Mouse (Mus musculus) hindbrain, embryonic 14.5 days (tissue): ENCODE results near the gene Tcp10a. TPM values are rescaled to one million over a fixed set of nuclear protein-coding genes. Genes with fewer than 3 reads are reported as not detected.
"Not testable (repeated sequence)": the region's sequence is repeated elsewhere in the genome, so short reads cannot be mapped to it uniquely, and the experiment has no call there.

ENCODE experiments used
- ATAC-seq: fragments of 200-750 bp; cut with Nextera tagmentation; 2 replicates; pipeline ENCODE4 v1.8.0; 2017; ENCODE audit warnings: moderate number of reproducible peaks, mild to moderate bottlenecking, moderate TSS enrichment, moderate library complexity; ENCODE audit not compliant: low FRiP score
- DNase-seq: peaks from one replicate; pipeline ENCODE4 v3.0.0-alpha.2; 2015; ENCODE audit warnings: low spot score
- H3K27ac ChIP-seq: fragments of 300-500 bp; sonication (generic); 2 replicates; pipeline ENCODE4 v1.5.1; 2014; ENCODE audit warnings: mild to moderate bottlenecking, moderate library complexity
- H3K27me3 ChIP-seq: fragments of 300-500 bp; sonication (generic); 2 replicates; pipeline ENCODE4 v1.6.1; 2014; ENCODE audit warnings: mild to moderate bottlenecking, low read length, mixed read lengths; ENCODE audit not compliant: control insufficient read depth, insufficient read depth
- H3K36me3 ChIP-seq: fragments of 300-500 bp; sonication (generic); replicated peaks from 2 replicates; pipeline ENCODE4 v1.6.1; 2014; ENCODE audit not compliant: control insufficient read depth, insufficient read depth
- H3K4me1 ChIP-seq: fragments of 300-500 bp; sonication (generic); replicated peaks from 2 replicates; pipeline ENCODE4 v1.6.1; 2014; ENCODE audit warnings: antibody characterized with exemption, low read length, mixed read lengths; ENCODE audit not compliant: control insufficient read depth, insufficient read depth
- H3K4me2 ChIP-seq: fragments of 300-500 bp; sonication (generic); replicated peaks from 2 replicates; pipeline ENCODE4 v1.6.1; 2014; ENCODE audit warnings: mild to moderate bottlenecking, moderate library complexity
- H3K4me3 ChIP-seq: fragments of 300-500 bp; sonication (generic); replicated peaks from 2 replicates; pipeline ENCODE4 v1.5.1; 2014; ENCODE audit warnings: mild to moderate bottlenecking, low read length
- H3K9ac ChIP-seq: fragments of 300-500 bp; sonication (generic); 2 replicates; pipeline ENCODE4 v1.6.1; 2014
- H3K9me3 ChIP-seq: fragments of 300-500 bp; sonication (generic); 2 replicates; pipeline ENCODE4 v1.6.1; 2016; ENCODE audit warnings: low read length; ENCODE audit not compliant: control insufficient read depth
- WGBS: fragments of 180-500 bp; shearing (Covaris S2); extraction: QIAGEN DNeasy Blood & Tissue Kit; methylation state at CpG from one replicate; pipeline ENCODE4 v1.1.7; 2014; 5-methylcytosine and 5-hydroxymethylcytosine counted together
- polyA plus RNA-seq: library from polyadenylated mRNA; unstranded; fragments of >200 nt; fragmentation: Nextera tagmentation; extraction: Ambion mirVana; gene quantifications from 2 replicates; pipeline ENCODE4 v1.2.1, GENCODE M21; 2014

Gene Tcp10a
- not detected in 2 replicates for polyA plus RNA-seq

DNA sequence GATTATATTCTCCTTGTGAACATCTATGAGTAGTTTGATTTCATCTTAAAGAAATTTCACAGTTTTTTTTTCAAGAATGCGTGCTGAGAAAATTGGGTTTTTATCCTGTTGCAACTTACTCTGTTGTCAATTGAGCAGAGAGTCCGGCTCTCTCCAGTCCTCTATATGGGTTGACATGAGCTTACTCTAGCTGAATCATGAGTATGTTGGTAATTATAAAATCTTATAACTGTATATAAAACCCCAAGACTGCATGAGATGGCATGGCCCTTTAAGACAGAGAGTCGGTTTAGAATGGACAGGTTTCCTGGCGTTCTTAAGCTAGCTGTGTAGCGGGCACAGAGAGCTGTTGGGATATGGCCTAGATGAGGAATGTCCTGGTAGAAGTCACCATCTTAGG lies at the start of gene Tcp10a:
Gene Tcp10a, plus strand, starts transcription at position 301 of the 400 bp plus-strand sequence.
- not testable (repeated sequence) for ATAC-seq, H3K4me1 ChIP-seq, DNase-seq, H3K4me3 ChIP-seq, H3K27ac ChIP-seq, H3K4me2 ChIP-seq, H3K36me3 ChIP-seq, H3K9ac ChIP-seq, H3K27me3 ChIP-seq, H3K9me3 ChIP-seq
- 95% methylated on average over 3 of the region's 5 CpGs for WGBS

DNA sequence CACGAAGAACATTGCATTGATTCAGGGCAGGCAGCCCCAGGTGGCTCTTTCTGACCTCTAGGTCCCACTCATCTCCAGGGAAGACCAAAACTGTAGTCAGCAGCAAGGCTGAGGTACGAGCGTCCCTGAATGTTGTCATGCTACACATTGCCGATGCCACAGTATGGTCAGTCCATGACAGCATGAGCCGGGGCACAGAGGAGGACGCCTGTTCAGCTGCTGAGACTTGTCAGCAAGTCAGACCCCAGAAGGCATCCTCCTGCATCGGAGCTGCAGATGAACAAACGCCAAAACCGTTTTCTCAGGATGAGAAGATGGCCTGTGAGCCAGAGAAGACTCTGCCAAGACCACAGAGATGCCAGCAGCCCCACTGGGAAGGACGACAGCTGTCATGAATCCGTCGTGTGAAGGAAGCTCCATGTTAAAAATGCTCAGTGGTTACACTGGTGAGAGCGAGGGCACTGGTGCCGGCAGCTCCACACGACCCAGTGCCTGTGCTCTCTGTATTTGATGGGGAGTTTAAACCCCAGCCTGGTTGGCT lies 45.7 kb upstream of the Tcp10a start:
- Histone ChIP-seq H3K4me2 (no peak overlapping the region), H3K4me1 (0 out of 2 replicates have a peak, but pooled peaks cover 1% of the 10 kb centered on the region), H3K36me3 (peaks cover 46% of the 10 kb centered on the region), H3K4me3 (no peak overlapping the region), H3K9ac (no peak overlapping the region), H3K27me3 (no peaks in the 10 kb centered on the region), H3K9me3 (no peaks in the 10 kb centered on the region), H3K27ac (no peak overlapping the region)
- 82% methylated on average over 15 of the region's 15 CpGs for WGBS
- ATAC-seq = no peak
- no peak for DNase-seq

DNA sequence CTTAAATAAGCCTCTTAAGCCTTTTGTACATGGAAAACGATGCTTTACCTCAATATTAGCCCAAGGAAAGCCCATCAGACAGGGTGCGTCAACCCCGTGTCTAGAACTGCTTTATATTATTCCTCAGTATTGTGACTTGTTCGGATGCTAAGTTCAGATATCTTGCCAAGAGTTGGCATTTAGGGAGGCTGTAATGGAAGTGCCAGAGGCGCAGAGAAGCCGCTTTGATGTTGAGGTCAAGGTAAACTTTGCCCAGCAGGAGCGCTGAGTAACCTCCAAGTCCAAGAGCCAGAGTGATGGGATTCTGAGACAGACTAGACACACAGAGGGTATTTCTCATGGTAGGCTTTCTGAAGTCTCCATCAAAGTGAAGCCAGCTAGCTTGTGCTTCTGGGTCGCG lies 45.2 kb upstream of the Tcp10a start:
- H3K9me3 ChIP-seq = no peaks in the 10 kb centered on the region
- DNase-seq = no peak
- no peaks in the 10 kb centered on the region for H3K27me3 ChIP-seq
- H3K4me1 ChIP-seq = 0 out of 2 replicates have a peak, but pooled peaks cover 5% of the 10 kb centered on the region
- no peak overlapping the region for H3K9ac ChIP-seq
- peaks cover 48% of the 10 kb centered on the region for H3K36me3 ChIP-seq
- no peak overlapping the region for H3K27ac ChIP-seq
- ATAC-seq = no peak
- 94% methylated on average over 9 of the region's 9 CpGs for WGBS
- H3K4me3 ChIP-seq = no peak overlapping the region
- no peak overlapping the region for H3K4me2 ChIP-seq

DNA sequence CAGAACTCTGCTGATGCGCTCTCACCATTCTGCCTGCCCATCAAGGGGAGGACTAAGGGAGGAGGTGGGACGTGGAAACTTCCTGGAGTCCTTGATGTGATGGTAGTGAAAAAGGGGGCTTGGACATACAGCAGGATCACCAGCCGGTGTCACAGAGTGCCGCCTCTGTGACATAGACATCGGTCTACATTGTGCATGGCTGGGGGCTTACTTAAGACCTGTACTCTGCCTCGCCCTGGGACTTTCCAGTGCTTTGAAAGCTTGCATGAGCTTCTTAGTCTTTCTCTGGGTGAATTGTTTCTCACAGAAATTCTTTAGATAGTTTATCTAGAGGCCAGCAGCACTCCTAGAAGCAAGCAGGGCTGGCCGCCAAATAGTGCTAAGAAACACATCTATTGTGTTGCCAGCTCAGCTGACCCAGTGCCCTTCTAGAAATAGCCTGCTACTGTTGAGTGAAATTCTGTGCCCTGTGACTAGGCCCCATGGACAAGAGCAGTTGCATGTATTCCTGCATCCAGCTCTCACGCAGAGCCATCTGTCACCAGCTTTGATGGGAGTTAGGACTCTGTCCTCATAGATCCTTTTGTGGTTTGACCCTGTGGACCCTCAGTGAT lies 40.0 kb upstream of the Tcp10a start:
- peak overlapping the region; percentile 46 for H3K27ac ChIP-seq
- H3K4me2 ChIP-seq = no peak overlapping the region
- no peaks in the 10 kb centered on the region for H3K27me3 ChIP-seq
- peaks cover 37% of the 10 kb centered on the region for H3K36me3 ChIP-seq
- no peak overlapping the region for H3K4me3 ChIP-seq
- DNase-seq (no peak), ATAC-seq (0 out of 2 replicates have a peak, but pooled peaks have one; percentile 37)
- H3K9me3 ChIP-seq = no peaks in the 10 kb centered on the region
- H3K4me1 ChIP-seq = peaks cover 5% of the 10 kb centered on the region; the same call in 1 of the 2 replicates
- 71% methylated on average over 8 of the region's 8 CpGs for WGBS
- H3K9ac ChIP-seq = no peak overlapping the region

DNA sequence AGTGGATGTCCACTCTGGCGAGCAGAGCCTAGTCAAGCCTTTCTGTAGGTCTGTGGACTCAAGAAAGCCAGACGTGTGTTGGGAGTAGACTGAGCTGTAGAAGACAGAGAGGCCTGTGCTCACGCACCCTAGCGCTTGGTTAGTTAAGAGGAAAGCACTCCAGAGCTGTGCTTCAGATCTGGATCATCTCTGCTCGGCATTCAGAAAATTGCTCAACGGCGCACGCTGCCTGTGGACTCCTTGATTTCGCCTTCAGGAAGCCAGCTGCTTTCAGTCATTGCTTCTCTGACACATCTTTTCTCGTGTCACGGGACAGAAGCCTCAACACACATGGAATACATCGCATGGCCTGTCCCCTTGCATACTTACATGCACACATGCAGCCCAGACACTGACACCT lies 39.2 kb upstream of the Tcp10a start:
- DNase-seq = no peak
- Histone ChIP-seq H3K4me2 (no peak overlapping the region), H3K27me3 (no peaks in the 10 kb centered on the region), H3K36me3 (peaks cover 30% of the 10 kb centered on the region), H3K9ac (no peak overlapping the region), H3K4me3 (no peak overlapping the region), H3K9me3 (no peaks in the 10 kb centered on the region), H3K27ac (no peak overlapping the region), H3K4me1 (peaks cover 5% of the 10 kb centered on the region; the same call in 1 of the 2 replicates)
- WGBS = 92% methylated on average over 12 of the region's 12 CpGs
- ATAC-seq = no peak

DNA sequence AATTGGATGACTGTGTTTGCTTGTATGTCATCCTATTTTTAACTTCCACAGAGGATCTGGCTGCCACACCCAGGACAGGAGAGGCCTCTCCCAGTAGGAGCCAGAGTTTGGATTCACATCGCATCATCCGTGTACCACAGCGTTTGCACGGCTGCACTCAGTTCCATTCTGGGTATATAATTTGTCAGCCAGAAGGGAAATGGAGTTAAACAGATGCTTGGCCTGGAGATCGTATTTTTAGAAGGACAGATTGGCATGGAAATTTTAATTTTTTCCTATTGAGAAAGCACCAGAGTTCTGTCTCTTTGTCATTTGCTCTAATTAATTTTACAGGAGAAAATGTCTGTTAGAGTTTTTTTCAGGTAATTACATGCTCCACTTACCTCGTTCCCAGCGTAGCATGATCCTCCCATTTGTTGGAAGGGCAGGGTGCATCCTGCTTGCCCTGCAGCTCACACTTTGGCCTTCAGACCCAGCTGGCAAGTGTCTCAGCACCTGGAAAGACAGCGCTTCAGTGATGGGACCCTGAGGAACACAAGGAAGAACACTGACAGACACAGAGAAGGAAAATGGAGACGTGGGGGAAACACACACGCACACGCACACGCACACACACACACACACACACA lies 37.9 kb upstream of the Tcp10a start:
- Histone ChIP-seq H3K4me3 (no peak overlapping the region), H3K4me1 (peaks cover 5% of the 10 kb centered on the region; the same call in 1 of the 2 replicates), H3K9ac (no peak overlapping the region), H3K27me3 (no peaks in the 10 kb centered on the region), H3K36me3 (peaks cover 29% of the 10 kb centered on the region), H3K27ac (no peak overlapping the region), H3K9me3 (no peaks in the 10 kb centered on the region), H3K4me2 (no peak overlapping the region)
- DNase-seq (no peak), ATAC-seq (no peak)
- WGBS = 73% methylated on average over 12 of the region's 12 CpGs

DNA sequence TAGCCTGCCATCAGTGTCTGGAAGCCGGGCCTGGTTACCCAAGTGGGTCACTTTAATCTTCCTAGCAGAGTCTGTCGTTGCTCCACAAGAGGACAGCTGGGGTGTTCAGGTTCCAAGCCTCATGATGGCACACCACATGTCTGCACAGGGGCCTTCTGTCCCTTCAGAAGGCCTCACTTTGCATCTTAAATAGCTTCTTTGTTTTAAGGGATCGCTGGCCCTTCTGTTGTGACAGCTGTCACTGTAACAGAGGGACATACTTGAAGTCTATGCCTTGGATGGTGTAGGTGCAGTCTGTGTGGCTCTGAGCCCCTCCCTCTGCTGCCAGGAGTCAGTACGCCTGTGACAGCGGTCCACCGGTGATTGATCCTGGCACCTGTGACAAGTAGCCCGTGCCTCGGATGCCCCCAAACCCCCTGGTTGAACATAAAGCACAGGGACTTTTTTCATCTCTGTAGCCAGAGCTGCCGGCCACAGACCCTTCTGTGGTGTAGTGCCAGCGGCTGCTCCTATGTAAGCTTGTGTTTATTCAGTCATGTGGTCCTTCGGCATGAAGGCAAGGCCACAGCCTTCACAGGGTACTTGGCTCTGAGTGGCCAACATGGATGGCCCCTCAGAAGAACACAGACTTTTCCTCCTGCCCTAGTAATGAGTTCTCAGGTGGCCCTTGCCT lies 32.3 kb upstream of the Tcp10a start:
- no peaks in the 10 kb centered on the region for H3K27me3 ChIP-seq
- H3K27ac ChIP-seq = no peak overlapping the region
- DNase-seq (no peak), ATAC-seq (no peak)
- peaks cover 12% of the 10 kb centered on the region for H3K36me3 ChIP-seq
- no peak overlapping the region for H3K4me2 ChIP-seq
- 58% methylated on average over 11 of the region's 11 CpGs for WGBS
- H3K4me3 ChIP-seq = no peak overlapping the region
- no peak overlapping the region for H3K9ac ChIP-seq
- no peaks in the 10 kb centered on the region for H3K9me3 ChIP-seq
- H3K4me1 ChIP-seq = no peaks in the 10 kb centered on the region

DNA sequence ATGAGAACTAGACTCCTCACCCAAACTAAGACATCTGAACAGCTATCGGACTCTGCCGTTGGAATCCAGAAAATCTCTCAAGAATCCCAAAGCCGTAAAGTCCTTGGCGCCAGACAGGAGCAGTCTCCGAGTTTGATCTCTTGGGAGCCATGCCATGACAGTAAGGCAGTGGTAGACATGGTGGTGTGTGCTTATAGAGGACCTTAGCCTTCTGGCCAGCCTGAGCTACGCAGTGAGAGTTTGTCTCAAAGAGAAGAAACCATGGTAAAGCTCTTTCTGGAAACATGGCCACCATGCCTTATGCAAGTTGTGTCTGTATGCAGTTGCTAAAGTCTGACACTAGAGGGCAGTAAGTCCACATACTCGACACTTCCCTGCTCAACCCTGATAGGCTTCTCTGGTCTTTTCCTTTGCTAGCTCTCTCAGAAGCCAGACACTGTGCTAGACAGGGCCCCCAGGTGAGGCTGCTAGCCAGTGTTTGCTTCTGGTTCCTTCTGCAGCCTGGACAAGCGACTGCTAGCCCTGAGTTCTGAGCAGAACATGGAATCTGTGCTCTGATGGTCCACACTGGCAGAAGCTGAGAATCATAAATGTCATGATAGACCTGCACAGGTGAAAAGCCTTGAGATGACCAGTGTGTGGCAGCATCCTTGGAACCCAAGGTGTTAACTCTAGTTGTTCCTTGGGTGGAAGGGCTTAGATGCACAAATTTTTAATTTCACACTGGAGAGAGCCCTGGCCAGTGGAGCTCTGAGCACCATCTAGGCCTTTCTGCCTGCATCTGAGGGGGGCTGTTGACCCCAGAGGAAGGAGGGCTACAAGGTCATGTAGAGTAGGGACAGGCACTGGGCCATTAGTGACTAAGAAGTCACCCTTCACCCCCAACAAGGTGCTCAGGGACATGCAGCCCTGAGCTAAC lies 17.9 kb upstream of the Tcp10a start:
- not testable (repeated sequence) for H3K4me2 ChIP-seq, DNase-seq, H3K4me3 ChIP-seq, H3K9ac ChIP-seq, H3K27ac ChIP-seq, H3K36me3 ChIP-seq, H3K27me3 ChIP-seq, H3K9me3 ChIP-seq, H3K4me1 ChIP-seq
- peak; percentile 86 for ATAC-seq
- 63% methylated on average over 8 of the region's 8 CpGs for WGBS
